Mouse (Mus musculus): Measurements from ENCODE around the gene Idh3g. TPM values are rescaled to one million over a fixed set of nuclear protein-coding genes. Genes with fewer than 3 reads are reported as not detected.

Gene Idh3g
- total and polyA plus RNA-seq, 3 experiments, result 248 to 296 TPM; not detected in 1

GRCm38 (mm10) chrX:73798502-73798901 is 11.8 kb upstream of the Idh3g start:
- no peaks in the 10 kb centered on the region for H3K9me3 ChIP-seq (replicated peaks; ENCODE audit: insufficient read depth, low read length)
- no peak overlapping the region for H3K9ac ChIP-seq (ENCODE audit: control insufficient read depth, low read depth, low read length, poor library complexity, severe bottlenecking)
- H3K27me3 ChIP-seq (ENCODE audit: control insufficient read depth in 1 of 2, insufficient read depth in 2 of 2, low read length in 2 of 2), result no peaks in the 10 kb centered on the region
- H3K79me2 ChIP-seq (ENCODE audit: control insufficient read depth, insufficient read depth, low read length, poor library complexity), result no peaks in the 10 kb centered on the region
- TF ChIP-seq BHLHE40 (IDR thresholded peaks at IDR 0.05; ENCODE audit: borderline replicate concordance, low read depth, low read length), result no peak
- TF ChIP-seq CTCF (IDR thresholded peaks at IDR 0.05 in 2 of 3, conservative IDR thresholded peaks at IDR 0.05 in 1 of 3; ENCODE audit: control insufficient read depth in 1 of 3, insufficient read depth in 1 of 3, low read depth in 2 of 3, low read length in 3 of 3, poor library complexity in 1 of 3, severe bottlenecking in 1 of 3), result peak; percentile 50 to 81 (median 71)
- TF ChIP-seq TCF12 (IDR thresholded peaks at IDR 0.05; ENCODE audit: low read depth, low read length), result no peak
- no peak for TF ChIP-seq GATA1 (IDR thresholded peaks at IDR 0.05; ENCODE audit: low read depth, low read length)
- TF ChIP-seq SMC3 (IDR thresholded peaks at IDR 0.05; ENCODE audit: low read depth, low read length), result peak; percentile 77
- TF ChIP-seq ELF1 (IDR thresholded peaks at IDR 0.05; ENCODE audit: low read depth, low read length), result no peak
- TF ChIP-seq ZKSCAN1 (IDR thresholded peaks at IDR 0.05; ENCODE audit: low read depth, low read length), result no peak
- TF ChIP-seq CHD1 (IDR thresholded peaks at IDR 0.05; ENCODE audit: low read depth, low read length), result no peak
- TF ChIP-seq RAD21 (IDR thresholded peaks at IDR 0.05; ENCODE audit: low read depth, low read length), result peak; percentile 70
- TF ChIP-seq CHD2 (IDR thresholded peaks at IDR 0.05; ENCODE audit: low read length), result no peak
- no peak for TF ChIP-seq MYB (IDR thresholded peaks at IDR 0.05; ENCODE audit: low read depth, low read length)
- TF ChIP-seq ZC3H11A (IDR thresholded peaks at IDR 0.05; ENCODE audit: low read depth, low read length), result peak; percentile 47
- TF ChIP-seq RCOR1 (IDR thresholded peaks at IDR 0.05; ENCODE audit: low read depth, low read length), result no peak
- no peak for TF ChIP-seq NELFE (IDR thresholded peaks at IDR 0.05; ENCODE audit: low read depth, low read length)
- no peak for TF ChIP-seq KAT2A (conservative IDR thresholded peaks at IDR 0.05; ENCODE audit: low read depth, low read length)
- no peak for TF ChIP-seq UBTF (IDR thresholded peaks at IDR 0.05; ENCODE audit: borderline replicate concordance, insufficient read depth, low read depth, low read length)
- TF ChIP-seq E2F4 (IDR thresholded peaks at IDR 0.05; ENCODE audit: borderline replicate concordance, low read depth, low read length), result no peak
- no peak for TF ChIP-seq USF1 (IDR thresholded peaks at IDR 0.05; ENCODE audit: low read depth, low read length)
- H3K4me1 ChIP-seq (ENCODE audit: control insufficient read depth in 1 of 2, insufficient read depth in 2 of 2, low read length in 2 of 2), result no peaks in the 10 kb centered on the region
- H3K27ac ChIP-seq (ENCODE audit: control insufficient read depth, low read depth, low read length), result no peak overlapping the region
- H3K36me3 ChIP-seq (ENCODE audit: control insufficient read depth in 1 of 2, insufficient read depth in 2 of 2, low read length in 2 of 2), result no peaks in the 10 kb centered on the region
- H3K4me3 ChIP-seq (ENCODE audit: control insufficient read depth in 1 of 2, insufficient read depth in 1 of 2, low read depth in 2 of 2, low read length in 2 of 2), result no peak overlapping the region
- DNase-seq (ENCODE audit: low read depth, low spot score), result peak; percentile 64

GRCm38 (mm10) chrX:73797511-73797910 is 10.8 kb upstream of the Idh3g start:
- Histone ChIP-seq H3K9ac (ENCODE audit: control insufficient read depth, low read depth, low read length, poor library complexity, severe bottlenecking) (no peak overlapping the region), H3K79me2 (ENCODE audit: control insufficient read depth, insufficient read depth, low read length, poor library complexity) (no peaks in the 10 kb centered on the region), H3K9me3 (replicated peaks; ENCODE audit: insufficient read depth, low read length) (no peaks in the 10 kb centered on the region), H3K27ac (ENCODE audit: control insufficient read depth, low read depth, low read length) (no peak overlapping the region), H3K27me3 (ENCODE audit: control insufficient read depth in 1 of 2, insufficient read depth in 2 of 2, low read length in 2 of 2) (no peaks in the 10 kb centered on the region), H3K4me3 (ENCODE audit: control insufficient read depth in 1 of 2, insufficient read depth in 1 of 2, low read depth in 2 of 2, low read length in 2 of 2) (no peak overlapping the region), H3K4me1 (ENCODE audit: control insufficient read depth in 1 of 2, insufficient read depth in 2 of 2, low read length in 2 of 2) (no peaks in the 10 kb centered on the region), H3K36me3 (ENCODE audit: control insufficient read depth in 1 of 2, insufficient read depth in 2 of 2, low read length in 2 of 2) (no peaks in the 10 kb centered on the region)
- no peak for TF ChIP-seq POLR2A (IDR thresholded peaks at IDR 0.05; ENCODE audit: control insufficient read depth in 1 of 2, insufficient read depth in 1 of 2, low read depth in 1 of 2, low read length in 2 of 2, poor library complexity in 1 of 2)
- TF ChIP-seq USF1 (IDR thresholded peaks at IDR 0.05; ENCODE audit: low read depth, low read length), result no peak
- no peak for TF ChIP-seq CHD2 (IDR thresholded peaks at IDR 0.05; ENCODE audit: low read length)
- TF ChIP-seq POLR2AphosphoS2 (IDR thresholded peaks at IDR 0.05; ENCODE audit: low read length), result no peak
- no peak for TF ChIP-seq GABPA (IDR thresholded peaks at IDR 0.05; ENCODE audit: low read depth, low read length)
- TF ChIP-seq TCF12 (IDR thresholded peaks at IDR 0.05; ENCODE audit: low read depth, low read length), result no peak
- TF ChIP-seq ZKSCAN1 (IDR thresholded peaks at IDR 0.05; ENCODE audit: low read depth, low read length), result no peak
- no peak for TF ChIP-seq MYC (IDR thresholded peaks at IDR 0.05; ENCODE audit: low read depth, low read length)
- no peak for TF ChIP-seq MAFK (IDR thresholded peaks at IDR 0.05; ENCODE audit: borderline replicate concordance, low read depth, low read length)
- TF ChIP-seq MXI1 (IDR thresholded peaks at IDR 0.05; ENCODE audit: low read depth, low read length), result no peak
- no peak for TF ChIP-seq USF2 (IDR thresholded peaks at IDR 0.05; ENCODE audit: borderline replicate concordance in 1 of 2, insufficient read depth in 1 of 2, low read depth in 1 of 2, low read length in 2 of 2)
- TF ChIP-seq ELF1 (IDR thresholded peaks at IDR 0.05; ENCODE audit: low read depth, low read length), result no peak
- TF ChIP-seq BHLHE40 (IDR thresholded peaks at IDR 0.05; ENCODE audit: borderline replicate concordance, low read depth, low read length), result no peak
- no peak for TF ChIP-seq JUND (IDR thresholded peaks at IDR 0.05; ENCODE audit: low read depth, low read length)
- no peak for TF ChIP-seq SMC3 (IDR thresholded peaks at IDR 0.05; ENCODE audit: low read depth, low read length)
- no peak for TF ChIP-seq NRF1 (IDR thresholded peaks at IDR 0.05; ENCODE audit: insufficient read depth, low read depth, low read length, poor library complexity, severe bottlenecking)
- no peak for TF ChIP-seq GATA1 (IDR thresholded peaks at IDR 0.05; ENCODE audit: low read depth, low read length)
- DNase-seq (ENCODE audit: low read depth, low spot score), result no peak
